Mouse (Mus musculus) olfactory bulb, adult 2 months (tissue): ENCODE measurements around the gene Borcs7. TPM values are rescaled to one million over a fixed set of nuclear protein-coding genes. Genes with fewer than 3 reads are reported as not detected.
A peak's percentile ranks its signal among the peaks of the same experiment; 100 is the strongest.

Source experiments
- H3K27ac ChIP-seq: fragments of 200-500 bp; 2 replicates; pipeline ENCODE4 v1.5.1; 2012; ENCODE audit warnings: low read depth, low read length; ENCODE audit not compliant: insufficient read depth
- H3K4me1 ChIP-seq: fragments of 200-500 bp; 2 replicates; pipeline ENCODE4 v1.6.1; 2012; ENCODE audit warnings: low read length; ENCODE audit not compliant: control insufficient read depth, insufficient read depth
- H3K4me3 ChIP-seq: fragments of 200-500 bp; 2 replicates; pipeline ENCODE4 v1.5.1; 2012; ENCODE audit warnings: mild to moderate bottlenecking, low read depth, low read length, moderate library complexity; ENCODE audit not compliant: insufficient read depth
- CTCF ChIP-seq: fragments of 200-500 bp; IDR thresholded peaks from 2 replicates; pipeline ENCODE4 v1.5.1; 2012; ENCODE audit warnings: low read depth, mild to moderate bottlenecking, low read length, moderate library complexity; ENCODE audit not compliant: insufficient read depth
- POLR2A ChIP-seq: fragments of 200-500 bp; IDR thresholded peaks from 2 replicates; pipeline ENCODE4 v1.6.1; 2012; ENCODE audit warnings: mild to moderate bottlenecking, low read depth, low read length, moderate library complexity; ENCODE audit not compliant: insufficient read depth
- WGBS: fragments of 180-500 bp; shearing (Covaris S2); methylation state at CpG from one replicate; pipeline ENCODE4 v1.1.7; 2018; 5-methylcytosine and 5-hydroxymethylcytosine counted together
- polyA plus RNA-seq: library from polyadenylated mRNA; stranded (reverse); fragments of >200 nt; gene quantifications from 2 replicates; pipeline ENCODE4 v1.2.4, GENCODE M21; 2012; ENCODE audit warnings: low replicate concordance; ENCODE audit not compliant: missing spikeins, insufficient read depth, insufficient read length

The Borcs7 gene
- polyA plus RNA-seq, 1 experiment, result not detected

DNA sequence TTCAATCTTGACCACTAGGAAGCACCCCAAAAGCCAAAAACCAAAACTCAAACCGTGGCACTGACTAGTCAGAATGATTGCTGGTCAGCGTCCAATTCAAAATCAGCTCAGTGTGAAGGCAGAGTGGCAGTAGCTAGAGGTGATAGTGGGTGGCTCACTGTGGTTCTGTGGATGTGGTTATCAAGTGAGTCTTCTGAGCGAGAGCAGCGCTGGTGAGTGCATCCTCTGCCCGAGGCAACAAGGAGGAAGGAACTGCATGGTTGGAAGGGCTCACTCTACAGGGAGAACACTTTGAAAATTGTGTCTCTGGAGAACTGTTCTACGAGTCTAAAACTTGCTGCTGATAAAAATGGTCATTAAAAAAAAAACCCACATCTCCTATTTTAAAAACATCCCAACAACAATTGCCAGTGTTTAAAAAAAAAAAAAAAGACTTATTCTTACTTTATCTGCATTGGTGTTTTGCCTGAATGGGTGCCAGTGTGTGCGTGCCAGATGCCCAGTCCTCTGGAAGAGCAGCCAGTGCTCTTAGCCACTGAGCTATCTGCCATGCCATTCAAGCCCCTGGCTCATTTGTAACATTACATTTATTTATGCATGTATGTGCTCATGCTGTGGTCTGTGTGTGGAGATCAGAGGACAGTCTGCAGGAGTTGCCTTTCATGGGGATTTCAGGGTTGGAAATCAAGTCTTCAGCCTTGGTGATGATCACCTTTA, 16.2 kb downstream of the Borcs7 start:
- Histone ChIP-seq H3K4me3 (no peak overlapping the region), H3K27ac (no peak overlapping the region), H3K4me1 (peaks cover 11% of the 10 kb centered on the region)
- WGBS, result 48% methylated on average over 7 of the region's 7 CpGs
- TF ChIP-seq CTCF, result no peak
- no peak for TF ChIP-seq POLR2A

- H3K4me3 ChIP-seq, result no peak overlapping the region
- 80% methylated on average over 9 of the region's 9 CpGs for WGBS
Measured at GRCm38 (mm10) chr19:46706540-46707295, 17.0 kb downstream of the Borcs7 start.

DNA sequence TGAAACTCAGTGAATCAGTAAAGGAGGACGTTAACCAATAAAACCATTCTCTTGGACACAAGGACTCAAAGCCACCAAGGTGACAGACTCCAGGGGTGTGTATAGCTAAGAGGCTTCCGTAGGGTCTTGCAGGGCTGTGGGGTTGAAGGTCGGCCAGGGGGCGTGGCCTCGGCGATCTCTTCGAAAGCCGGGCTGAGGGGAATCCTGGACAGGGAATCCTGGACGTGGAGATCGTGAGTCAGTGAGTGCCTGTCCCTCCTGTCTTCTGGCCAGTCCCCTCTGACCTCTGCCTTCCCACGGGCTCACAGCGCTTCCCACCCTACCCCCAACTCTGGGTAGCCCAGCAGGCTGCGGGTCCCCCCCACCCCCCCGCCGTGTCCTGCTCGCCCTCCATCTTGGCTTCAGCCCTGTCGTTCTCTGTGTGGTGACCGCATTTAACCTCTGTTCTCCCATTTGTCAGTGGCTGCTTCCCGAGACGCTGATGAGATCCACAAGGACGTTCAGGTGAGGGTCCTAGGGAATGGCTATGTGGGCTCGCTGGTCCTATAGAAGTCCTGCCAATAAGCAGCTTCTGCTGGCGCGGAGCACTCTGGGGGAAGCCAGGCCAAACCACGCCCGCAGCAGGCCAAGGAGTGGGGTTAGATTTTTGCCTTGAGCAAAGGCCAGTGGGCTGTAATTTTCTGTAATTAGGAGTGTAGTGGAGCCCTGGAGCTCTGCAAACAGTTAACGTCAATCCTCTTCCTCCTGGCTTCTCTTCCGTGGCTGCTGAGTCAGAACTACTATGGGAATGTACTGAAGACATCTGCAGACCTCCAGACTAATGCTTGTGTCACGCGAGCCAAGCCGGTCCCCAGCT, 17.8 kb downstream of the Borcs7 start, which contains the start of gene As3mt:
TSS of gene As3mt (plus strand) at position 163 of the 856 bp plus-strand sequence.
- peaks cover 11% of the 10 kb centered on the region for H3K4me1 ChIP-seq
- H3K4me3 ChIP-seq, result peak within 1 kb of the TSS; percentile 46
- 6% methylated on average over 31 of the region's 31 CpGs for WGBS
- H3K27ac ChIP-seq, result no peak within 1 kb of the TSS
- no peak for TF ChIP-seq CTCF
- no peak for TF ChIP-seq POLR2A

More at GRCm38 (mm10) chr19:46706540-46707295, 17.0 kb downstream of the Borcs7 start:
- no peak for TF ChIP-seq POLR2A
- TF ChIP-seq CTCF, result no peak
- Histone ChIP-seq H3K4me1 (peaks cover 11% of the 10 kb centered on the region), H3K27ac (no peak overlapping the region)

DNA sequence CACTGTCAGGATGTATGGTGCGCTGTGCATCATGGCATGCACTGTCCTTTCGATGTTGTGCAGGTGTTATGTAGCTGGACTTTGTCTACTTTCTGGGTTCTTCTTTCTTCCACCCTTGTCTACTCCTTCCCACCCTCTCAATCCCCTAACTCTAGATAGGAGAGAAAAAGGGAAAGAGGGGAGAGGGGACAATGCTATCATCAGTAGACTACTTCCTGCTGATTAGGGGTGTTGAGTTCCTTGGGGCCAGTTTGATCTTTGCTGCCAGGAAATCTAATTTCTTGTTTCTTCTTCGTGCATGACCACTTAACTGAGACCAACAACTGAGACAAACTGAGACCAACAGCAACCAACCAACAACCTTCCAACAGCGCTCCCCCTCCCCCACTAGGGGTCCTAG, 20.9 kb downstream of the Borcs7 start:
- Histone ChIP-seq H3K4me3 (no peak overlapping the region), H3K27ac (no peak overlapping the region), H3K4me1 (peaks cover 11% of the 10 kb centered on the region)
- 94% methylated on average over 4 of the region's 4 CpGs for WGBS
- TF ChIP-seq POLR2A (no peak), CTCF (no peak)

- 96% methylated on average over 8 of the region's 8 CpGs for WGBS
- Histone ChIP-seq H3K4me1 (no peaks in the 10 kb centered on the region), H3K4me3 (no peak overlapping the region), H3K27ac (no peak overlapping the region)
- TF ChIP-seq CTCF, result no peak
- no peak for TF ChIP-seq POLR2A
Measured at GRCm38 (mm10) chr19:46714234-46714633, 24.5 kb downstream of the Borcs7 start.

DNA sequence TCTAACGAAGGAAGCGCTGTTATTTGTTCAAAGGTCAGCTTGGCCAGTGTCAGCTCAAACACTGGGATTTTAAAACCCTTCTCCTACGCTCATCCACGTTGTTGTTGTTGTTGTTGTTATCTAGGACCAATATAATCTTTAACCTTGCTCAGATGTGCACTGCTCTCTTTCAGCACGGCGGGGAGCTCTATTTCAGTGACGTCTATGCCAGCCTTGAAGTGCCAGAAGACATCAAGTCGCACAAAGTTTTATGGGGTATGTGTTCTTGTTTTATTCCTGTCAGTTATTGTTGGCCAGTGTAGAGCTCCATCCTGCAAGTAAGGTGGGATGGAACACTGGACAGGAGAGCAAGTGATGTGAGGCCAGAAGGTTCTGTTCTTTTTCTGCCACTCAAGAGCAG, 25.3 kb downstream of the Borcs7 start:
- Histone ChIP-seq H3K4me1 (no peaks in the 10 kb centered on the region), H3K4me3 (no peak overlapping the region), H3K27ac (no peak overlapping the region)
- TF ChIP-seq POLR2A (no peak), CTCF (no peak)
- WGBS, result 91% methylated on average over 8 of the region's 8 CpGs

DNA sequence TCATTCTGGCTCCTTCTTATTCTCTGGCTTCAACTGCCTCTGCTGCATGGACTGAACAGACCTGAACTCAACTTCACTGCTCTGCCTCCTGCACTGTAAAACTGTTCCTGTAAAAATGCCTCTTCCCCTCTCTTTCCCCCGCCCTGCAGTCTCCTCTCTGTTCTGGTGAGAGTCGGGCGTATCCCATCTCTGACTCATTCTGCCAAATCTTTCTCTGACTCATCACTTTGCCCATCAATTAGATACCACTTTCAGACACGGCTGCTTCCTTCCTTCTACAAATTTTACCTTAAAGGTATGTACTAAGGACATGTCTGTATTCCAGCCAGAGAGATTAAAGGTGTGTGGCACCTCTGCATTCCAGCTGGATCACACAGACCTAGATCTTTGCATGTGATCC, 28.4 kb downstream of the Borcs7 start:
- 38% methylated on average over 4 of the region's 4 CpGs for WGBS
- TF ChIP-seq CTCF, result no peak
- TF ChIP-seq POLR2A, result no peak
- Histone ChIP-seq H3K4me1 (no peaks in the 10 kb centered on the region), H3K4me3 (no peak overlapping the region), H3K27ac (no peak overlapping the region)

GRCm38 (mm10) chr19:46724411-46724810, 34.7 kb downstream of the Borcs7 start:
- 75% methylated on average over 11 of the region's 11 CpGs for WGBS
- TF ChIP-seq POLR2A, result no peak
- TF ChIP-seq CTCF, result no peak
- H3K4me3 ChIP-seq, result no peak overlapping the region
- H3K27ac ChIP-seq, result no peak overlapping the region
- no peaks in the 10 kb centered on the region for H3K4me1 ChIP-seq

DNA sequence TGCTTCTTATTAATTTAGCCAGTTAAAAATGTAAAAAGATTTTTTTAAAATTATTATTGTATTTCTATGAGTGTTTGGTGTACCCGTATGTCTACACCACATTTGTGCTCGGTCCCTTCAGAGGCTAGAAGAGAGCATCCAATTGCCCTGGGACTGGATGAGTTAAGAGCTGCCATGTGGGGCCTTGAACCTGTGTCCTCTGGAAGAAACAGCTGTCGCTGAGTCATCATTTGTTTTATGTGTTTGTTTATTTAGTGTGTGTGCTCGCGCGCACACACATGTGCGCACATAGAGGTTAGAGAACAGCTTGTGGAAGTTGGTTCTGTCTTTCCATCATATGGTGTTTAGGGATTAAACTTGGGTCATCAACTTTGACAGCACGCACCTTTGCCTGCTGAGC, 36.4 kb downstream of the Borcs7 start:
- no peak for TF ChIP-seq POLR2A
- no peak for TF ChIP-seq CTCF
- no peaks in the 10 kb centered on the region for H3K4me1 ChIP-seq
- H3K27ac ChIP-seq, result no peak overlapping the region
- WGBS, result 97% methylated on average over 8 of the region's 8 CpGs
- no peak overlapping the region for H3K4me3 ChIP-seq
